Mouse (Mus musculus) liver, embryonic 14 days (tissue): Measurements from ENCODE around the gene Gm20905. TPM values are rescaled to one million over a fixed set of nuclear protein-coding genes. Genes with fewer than 3 reads are reported as not detected.

Experiments
- polyA plus RNA-seq: library from polyadenylated mRNA; depleted of rRNA; stranded (reverse); fragments of >200 nt; gene quantifications from 2 replicates; pipeline ENCODE4 v1.2.3, GENCODE M21; 2012; rRNA removed

Gm20905 gene
- polyA plus RNA-seq, result not detected in 2 replicates

GRCm38 (mm10) chrY:37259503-37259902 lies at the start of gene Gm20905:
Gm20905 (minus strand) TSS chrY:37259603.

